Mouse (Mus musculus) erythroblast, embryonic 14.5 days (primary cell): ENCODE results near the gene Tubb4b.

Source experiments
- GATA1 ChIP-seq: IDR thresholded peaks from 2 replicates; pipeline ENCODE4 v1.6.1; 2012; ENCODE audit warnings: low read length, inconsistent platforms, mixed read lengths
- TAL1 ChIP-seq: IDR thresholded peaks from 3 replicates; pipeline ENCODE4 v1.6.1; 2012; ENCODE audit warnings: low read length, inconsistent platforms, mixed read lengths

DNA sequence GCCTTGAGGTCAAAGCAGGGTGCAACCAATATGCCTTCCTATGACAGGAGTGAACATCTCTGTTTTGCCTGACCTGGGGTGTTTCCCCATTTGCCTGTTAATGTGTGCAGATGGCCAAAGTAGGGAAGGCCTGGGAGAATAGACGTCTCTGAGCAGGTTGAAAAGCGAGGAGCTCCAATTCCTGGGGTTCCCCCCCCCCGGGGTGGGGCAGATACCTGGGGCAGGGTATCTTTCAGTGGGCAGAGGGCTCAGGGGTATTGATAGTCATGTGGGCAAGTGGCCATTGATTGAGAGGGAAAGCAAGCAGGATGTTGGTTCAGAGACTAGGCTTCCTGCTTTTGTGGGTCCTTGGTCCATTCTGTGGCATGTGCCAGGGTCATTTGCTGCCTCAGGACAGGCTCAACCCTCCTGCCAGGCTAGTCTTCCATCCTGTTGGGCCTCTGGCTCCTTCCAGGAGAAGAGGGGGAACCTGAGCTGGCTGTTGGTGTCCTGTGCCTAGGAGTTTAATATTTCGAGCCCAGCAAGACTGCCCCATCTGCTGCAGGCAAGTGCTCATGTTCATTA, 43.3 kb upstream of the Tubb4b start:
- TF ChIP-seq TAL1 (no peak), GATA1 (no peak)
